Mouse (Mus musculus): ENCODE results near the gene Lemd1.
A peak's percentile ranks its signal among the peaks of the same experiment; 100 is the strongest.
"Not testable (repeated sequence)": the region's sequence is repeated elsewhere in the genome, so short reads cannot be mapped to it uniquely, and the experiment has no call there.

Lemd1 gene

DNA sequence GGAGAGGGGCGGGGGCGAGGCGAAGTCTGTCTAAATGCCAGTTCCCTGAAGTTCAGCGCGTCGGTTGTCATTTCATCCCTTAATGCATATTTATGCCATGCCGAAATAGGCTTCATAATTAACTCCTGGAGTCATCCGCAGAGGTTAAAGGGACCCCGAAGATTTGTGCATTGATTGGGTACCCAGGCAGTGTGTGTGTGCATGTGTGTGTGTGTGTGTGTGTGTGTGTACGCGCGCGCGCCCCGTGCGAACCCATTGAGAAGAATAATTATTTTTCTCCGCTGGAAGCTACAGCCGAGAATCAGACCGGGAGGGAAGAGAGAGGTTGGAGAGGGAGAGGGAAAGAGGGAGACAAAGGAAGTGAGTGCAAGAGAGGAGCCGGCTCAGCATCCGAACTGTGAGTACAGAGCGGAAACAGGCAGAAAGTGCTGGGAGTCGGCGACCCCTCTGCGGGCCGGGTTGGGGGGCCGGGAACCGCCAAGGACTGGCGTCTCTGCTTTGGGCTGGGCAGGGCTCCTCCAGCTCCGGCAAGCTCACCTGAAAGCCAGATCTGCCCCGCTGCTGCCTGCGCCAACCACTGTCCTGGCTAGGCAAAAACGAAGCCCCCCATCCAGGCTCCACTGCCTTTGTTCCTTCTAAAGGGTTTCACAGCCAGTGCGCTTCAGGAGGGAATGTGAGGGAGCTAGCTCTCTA lies at the start of gene Lemd1, which contains the start of gene AC124108.1:
Gene Lemd1 (plus strand): TSS at position 339 of the 693 bp plus-strand sequence.
Gene AC124108.1 (plus strand): TSS at position 365 of the 693 bp plus-strand sequence.
- no peak for DNase-seq (ENCODE audit: low read depth, low spot score)

DNA sequence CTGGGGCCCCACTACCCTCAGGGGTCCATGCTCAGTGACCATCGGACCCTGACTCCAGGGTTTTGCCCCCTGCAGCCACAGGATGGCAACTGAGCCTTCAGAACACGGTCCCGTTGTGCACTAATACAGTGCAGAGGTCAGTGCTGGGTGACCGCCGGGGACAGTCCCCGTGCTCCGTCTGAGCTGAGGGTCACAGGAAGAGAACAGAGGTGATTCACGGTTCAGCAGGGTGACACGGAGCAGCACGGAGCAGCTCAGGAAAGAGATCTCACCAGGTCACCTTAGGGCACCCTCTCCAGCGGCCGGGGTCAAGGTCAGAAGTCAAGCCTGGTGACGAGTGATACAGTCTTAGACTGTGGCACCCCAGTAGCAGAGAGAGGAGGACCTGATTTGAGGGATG lies 49.5 kb upstream of the Lemd1 start:
- DNase-seq (ENCODE audit: low read depth, low spot score), result no peak

DNA sequence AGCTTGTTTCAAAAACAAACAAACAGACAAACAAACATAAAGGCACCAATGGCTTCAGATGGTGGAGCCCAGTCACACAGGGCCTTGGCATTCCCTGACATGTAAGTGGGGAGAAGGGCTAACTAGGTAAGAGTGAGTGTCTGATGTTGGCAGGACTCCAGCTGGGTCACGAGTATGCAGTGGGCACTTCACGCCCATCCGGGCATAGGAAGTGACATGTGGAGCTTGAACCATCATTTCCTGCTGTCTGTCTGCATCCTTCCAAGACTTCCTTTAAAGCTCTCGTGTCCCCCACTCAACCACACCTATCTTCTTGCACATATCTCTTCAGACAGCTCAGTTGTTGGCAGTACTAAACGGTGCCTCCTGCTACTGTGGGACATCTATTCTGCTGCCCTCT lies 48.2 kb upstream of the Lemd1 start:
- no peak for DNase-seq (ENCODE audit: low read depth, low spot score)

DNA sequence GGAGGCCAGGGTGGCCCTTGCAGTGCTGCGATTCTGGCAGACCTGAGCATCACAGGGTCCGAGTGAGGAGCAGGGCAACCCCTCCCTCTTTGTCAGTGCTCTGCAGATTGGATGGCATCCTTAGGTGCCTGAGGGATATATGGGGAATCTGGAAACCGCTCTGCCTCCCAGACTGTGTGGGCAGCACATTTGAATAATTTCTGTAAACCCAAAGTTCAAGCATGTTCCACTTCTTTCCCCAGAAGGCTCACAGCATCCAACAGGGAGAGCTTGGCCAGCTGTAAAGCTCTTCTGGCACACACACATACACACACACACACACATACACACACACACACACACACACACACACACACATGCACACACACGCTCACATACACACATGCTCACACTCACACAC lies 47.5 kb upstream of the Lemd1 start:
- no peak for DNase-seq (ENCODE audit: low read depth, low spot score)

DNA sequence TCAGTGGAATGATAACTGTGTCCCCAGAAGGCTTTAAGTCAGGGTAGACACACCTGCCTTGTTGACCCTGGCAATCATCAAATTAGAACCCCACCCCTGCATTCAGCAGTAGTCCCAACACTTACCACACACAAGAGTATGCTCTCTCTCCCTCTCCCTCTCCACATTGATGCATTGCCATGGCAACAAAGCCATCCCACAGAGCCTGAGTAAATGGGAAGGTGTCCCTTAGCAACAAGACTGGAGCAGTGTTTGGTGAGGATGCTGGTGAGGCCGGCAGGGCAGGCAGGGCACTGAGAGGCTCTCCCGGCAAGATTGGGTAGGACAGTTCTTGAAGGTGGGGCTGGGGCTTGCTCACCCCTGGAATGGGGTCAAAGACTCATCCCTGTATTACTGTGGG lies 47.0 kb upstream of the Lemd1 start:
- no peak for DNase-seq (ENCODE audit: low read depth, low spot score)

DNA sequence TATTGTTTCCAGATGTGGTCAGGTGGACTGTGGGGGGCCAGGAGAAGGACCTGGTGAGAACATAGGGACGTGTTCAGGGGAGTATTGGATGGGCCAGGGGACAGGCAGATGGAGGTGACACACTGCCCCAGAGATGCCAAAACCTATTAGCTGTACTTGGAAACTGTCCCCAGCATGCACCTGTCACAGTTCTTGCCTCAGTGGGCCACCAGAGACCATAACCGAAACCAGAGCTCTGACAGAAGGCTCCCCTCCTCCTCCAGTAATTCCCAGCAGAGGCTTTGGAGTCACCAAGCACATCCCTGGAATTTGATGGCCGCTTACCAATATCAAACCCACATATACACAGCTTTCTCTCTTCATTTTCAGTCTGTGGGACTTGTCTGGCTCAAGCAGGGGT lies 46.4 kb upstream of the Lemd1 start:
- no peak for DNase-seq (ENCODE audit: low read depth, low spot score)

DNA sequence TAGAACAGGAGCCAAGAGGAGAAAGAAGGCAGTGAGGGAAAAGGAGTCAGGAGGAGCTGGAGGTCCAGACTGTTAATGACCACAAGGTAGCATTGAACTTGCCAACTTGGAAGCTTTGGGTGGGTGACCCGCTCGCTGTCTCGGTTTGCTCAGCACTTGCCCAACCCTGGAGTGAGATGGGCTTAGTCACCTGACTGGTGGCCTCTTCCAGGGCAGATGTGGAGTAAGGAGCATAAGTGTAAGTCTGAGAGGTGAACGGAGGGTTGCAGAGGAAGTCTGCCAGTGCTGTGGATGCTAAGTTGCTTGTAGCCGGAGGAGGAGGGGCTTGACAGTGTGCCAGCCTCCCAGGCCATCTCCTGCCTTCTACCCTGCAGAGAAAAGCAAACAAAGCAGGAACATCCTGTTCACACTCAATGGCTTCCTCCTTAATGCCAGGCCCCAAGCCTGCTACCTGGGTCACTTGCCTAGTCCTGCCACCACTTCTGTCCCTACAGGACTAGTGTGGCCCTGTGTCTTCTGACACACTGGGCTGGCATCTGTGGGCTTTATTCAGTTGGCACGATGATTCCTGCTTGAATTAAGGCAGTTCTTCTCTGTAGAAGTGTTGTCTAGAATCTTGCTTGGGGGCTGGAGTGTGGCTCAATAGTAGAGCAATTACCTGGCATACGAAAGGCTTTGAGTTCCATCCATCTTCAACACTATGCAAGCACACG lies 45.1 kb upstream of the Lemd1 start:
- DNase-seq (ENCODE audit: low read depth, low spot score), result no peak

DNA sequence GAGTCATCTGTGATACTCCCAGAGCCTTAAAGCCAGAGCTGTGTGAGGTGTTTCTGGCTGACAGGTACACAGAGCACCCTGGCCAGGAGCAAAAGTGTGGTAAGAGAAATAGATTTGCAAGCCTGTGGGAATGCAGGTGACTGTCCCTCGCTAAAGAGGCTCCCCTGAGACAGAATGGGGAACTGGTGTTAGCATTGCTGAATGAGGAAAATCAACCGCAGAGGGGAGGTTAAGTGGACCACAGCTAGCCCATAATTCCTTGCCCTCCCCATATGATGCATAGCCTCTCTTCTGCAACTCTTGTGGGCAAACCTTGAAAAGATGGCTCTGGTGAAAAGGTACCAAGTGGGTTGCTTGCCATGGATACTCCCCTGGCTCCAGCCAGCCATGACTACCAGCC lies 41.8 kb upstream of the Lemd1 start:
- DNase-seq (ENCODE audit: low read depth, low spot score), result no peak

DNA sequence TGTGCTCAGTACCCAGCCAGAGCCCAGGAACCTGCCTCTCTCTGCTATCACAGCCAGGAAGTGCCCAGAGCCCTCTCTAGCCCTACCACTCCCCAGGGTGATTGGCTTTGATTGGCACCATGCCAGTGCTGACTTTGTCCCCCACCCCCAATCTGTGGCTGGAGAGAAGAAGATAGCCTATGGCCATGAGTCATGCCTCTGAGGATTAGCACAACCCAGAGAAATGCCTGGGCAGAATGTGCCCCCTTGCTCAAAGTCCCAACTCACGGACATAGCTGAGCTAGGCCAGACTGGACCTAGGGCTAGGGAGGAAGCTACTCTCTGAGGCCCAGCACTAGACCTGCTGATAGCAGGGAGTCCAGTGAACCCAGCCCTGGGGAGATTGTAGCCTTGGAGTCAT lies 41.1 kb upstream of the Lemd1 start:
- no peak for DNase-seq (ENCODE audit: low read depth, low spot score)

DNA sequence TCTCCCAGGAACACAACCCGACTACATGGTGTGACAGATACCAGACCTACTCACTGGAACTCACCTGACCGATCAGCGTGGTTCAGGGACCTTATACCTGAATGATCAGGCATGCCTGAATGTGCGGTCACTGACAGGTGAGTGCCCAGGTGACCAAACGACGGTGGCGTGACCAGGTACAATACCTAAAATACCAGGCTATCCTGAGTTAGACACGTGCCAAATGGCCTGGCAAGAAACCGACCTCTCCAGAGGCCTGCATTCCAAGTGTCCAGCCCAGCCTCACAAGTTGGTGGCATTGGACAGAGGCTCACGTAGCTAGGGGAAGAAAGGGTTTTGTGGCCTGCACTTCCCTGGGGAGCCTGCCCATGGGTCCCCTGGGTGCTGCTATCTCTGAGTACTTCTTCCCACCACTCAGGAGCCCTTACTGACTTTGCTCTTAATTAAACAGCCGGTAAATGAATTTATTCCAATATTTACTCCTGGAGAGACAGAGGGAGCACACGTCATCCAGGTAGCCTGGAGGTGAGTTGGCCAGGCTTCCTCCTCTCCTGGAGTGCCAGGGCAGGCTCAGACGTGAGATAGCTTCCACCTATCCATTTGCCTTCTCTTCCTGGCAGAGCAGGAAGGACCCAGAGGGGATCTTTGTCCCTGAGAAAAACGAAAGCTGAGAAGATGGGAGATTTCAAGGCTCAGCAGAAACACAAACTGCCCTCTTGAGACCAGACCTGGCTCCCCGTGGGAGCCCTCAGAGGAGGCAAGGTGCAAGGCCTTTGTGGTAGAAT lies 40.2 kb upstream of the Lemd1 start:
- no peak for DNase-seq (ENCODE audit: low read depth, low spot score)

DNA sequence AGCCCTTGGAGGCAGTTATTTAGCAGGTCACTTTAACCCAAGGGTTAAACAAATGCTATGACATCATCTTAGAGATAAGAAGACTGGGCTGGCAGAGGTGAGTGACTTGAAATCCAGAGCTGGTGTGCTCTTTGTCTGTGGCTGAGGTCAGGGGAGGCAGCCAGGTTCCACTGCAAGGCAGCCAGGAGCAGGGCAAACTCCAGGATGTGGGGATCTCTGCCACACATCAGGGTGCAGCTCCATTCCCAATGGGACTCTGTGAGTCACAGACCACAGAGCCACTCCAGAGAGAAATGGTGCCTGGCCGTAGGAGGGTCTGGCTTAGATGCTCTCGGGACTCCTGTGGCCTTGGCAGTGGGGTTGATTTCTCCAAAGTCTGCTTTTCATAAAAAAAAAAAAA lies 39.3 kb upstream of the Lemd1 start:
- no peak for DNase-seq (ENCODE audit: low read depth, low spot score)

DNA sequence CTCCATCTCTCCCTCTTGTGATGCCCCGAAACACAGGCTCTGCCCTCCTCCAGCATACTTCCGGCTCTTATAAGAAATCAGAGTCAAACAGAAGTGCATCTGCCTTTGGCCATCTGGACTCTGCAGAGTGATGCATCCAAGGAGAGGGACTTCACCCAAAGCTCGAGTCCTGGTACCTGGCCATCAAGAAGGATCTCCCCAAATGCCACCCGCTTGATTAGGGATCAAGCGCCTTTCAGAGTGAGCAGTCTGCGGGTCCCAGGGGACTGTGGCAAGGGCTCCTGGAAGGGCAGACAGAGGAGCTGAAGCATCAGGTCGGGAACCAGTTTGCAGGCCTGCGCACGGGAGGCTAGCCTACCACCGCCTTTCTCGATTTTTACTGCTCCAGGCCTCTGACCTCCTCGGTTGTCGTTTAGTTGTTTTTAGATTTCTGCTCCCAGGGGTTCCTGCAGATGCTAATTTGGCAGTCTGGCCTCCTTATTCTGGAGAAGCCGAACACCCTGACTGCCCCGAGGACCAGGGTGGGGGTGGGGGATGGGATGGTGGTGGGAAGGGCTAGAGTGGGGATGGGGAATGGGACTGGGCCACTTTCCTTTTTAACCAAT lies 38.0 kb upstream of the Lemd1 start:
- DNase-seq (ENCODE audit: low read depth, low spot score), result no peak

DNA sequence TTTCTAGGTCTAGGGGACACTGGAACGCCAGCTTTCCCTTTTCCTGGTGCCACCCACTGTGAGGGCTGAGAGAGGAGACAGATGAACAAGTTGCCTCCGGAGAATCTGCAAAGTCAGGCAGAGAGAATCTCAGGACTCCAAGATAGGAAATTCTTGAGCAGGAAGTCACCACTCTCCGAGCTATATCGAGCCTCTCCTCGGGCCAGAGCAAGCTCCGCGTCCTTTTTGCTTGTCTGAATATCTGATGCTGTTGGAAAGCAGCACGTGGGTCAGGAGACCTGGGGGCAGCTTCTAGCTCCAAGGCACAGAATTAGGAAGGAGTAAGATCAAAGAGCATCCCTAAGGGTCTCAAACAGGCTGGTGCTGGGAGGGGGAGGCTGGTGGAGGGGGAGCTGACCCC lies 37.5 kb upstream of the Lemd1 start:
- no peak for DNase-seq (ENCODE audit: low read depth, low spot score)

DNA sequence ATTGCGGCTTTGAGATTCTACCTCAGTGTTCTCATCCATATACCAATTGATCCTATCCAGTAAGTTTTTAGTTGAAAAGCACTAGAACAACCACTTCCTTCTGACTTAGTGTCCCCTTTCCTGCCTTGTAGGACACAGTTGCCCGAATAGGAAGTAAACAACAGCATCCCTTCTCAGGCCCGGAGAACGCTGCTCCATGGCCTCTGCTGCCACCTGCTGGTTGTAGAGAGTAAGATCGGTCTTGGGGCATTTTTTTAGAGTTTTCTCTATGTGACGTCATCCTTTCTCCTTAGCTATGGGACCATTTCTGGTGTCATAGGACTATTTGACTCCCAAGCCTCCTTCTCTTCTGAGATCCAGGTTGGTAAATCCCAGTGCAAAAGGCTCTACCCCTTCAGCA lies 35.5 kb upstream of the Lemd1 start:
- peak; percentile 66 for DNase-seq (ENCODE audit: low read depth, low spot score)

DNA sequence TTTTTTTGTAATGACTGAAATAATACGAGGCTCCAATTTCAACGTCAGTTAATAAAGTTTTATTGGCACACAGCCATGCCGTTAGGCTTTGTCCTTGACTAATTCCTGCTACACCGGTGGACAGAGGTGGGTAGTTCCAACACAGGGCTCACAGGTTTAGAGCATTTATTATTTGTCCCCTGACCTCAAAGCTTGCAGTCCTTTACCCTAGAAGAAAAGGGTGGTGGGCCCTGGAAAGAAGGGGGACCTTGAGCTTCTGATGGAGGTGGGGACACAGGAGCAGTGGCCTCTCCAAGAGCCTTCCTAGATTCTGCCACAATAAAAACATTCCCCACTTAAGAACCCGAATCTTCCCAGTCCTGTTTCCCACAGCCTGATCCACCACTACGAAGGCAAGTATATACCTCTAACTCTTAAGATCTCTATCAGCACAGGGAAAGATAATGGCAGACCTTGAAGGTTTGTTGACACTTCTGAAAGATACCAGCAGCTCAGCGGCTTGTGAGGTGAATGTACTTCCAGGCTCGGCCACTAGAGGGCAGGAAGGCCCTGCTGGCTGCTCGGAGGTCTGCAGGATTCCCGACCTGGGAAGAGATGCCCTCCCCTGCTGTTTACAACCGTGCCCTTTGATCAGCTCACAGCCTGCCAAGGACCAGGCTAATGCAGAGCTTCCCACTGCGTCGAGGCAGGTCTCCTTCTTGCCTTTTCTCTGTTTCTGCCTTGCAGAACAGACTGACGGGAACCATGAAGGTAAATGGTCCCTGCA lies 34.0 kb upstream of the Lemd1 start:
- peak; percentile 40 for DNase-seq (ENCODE audit: low read depth, low spot score)

DNA sequence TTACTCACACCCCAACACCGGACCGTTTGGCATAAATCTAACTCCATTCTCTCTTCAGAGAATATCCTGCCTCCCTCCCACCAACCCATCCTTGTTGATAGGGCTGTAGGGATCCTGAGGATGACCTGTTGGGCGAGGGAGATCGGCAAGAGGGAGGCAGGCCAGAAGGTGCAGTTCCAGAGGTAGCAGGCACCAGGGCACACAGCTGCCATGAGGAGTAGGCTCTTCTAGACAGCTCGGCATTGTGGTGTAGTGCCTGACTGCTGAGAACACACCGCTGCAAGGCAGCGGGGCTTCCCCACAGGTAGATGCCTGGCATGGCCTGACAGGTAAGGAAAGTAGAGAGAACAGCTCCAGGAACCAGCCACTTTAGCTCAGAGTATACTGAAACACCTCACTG lies 33.4 kb upstream of the Lemd1 start:
- no peak for DNase-seq (ENCODE audit: low read depth, low spot score)

DNA sequence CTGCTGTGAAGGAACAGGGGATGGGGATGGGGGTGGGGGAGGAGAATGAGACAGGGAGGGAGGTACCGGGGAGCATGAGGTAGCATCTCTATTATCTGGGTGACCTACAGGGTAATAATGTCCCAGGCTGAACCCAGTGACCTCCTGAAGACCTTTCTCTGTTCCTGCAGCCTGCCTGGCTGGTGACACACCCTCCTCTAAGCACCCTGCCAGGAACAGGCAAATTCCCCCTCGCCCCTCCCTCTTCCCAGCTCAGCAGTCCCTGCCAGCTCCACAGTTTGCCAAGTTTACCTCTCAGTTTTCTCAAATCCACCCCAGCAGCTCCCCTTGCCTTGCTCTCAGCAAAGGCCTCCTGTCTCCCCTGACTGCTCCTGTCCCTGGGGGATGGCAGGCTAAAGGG lies 32.5 kb upstream of the Lemd1 start:
- DNase-seq (ENCODE audit: low read depth, low spot score), result no peak

DNA sequence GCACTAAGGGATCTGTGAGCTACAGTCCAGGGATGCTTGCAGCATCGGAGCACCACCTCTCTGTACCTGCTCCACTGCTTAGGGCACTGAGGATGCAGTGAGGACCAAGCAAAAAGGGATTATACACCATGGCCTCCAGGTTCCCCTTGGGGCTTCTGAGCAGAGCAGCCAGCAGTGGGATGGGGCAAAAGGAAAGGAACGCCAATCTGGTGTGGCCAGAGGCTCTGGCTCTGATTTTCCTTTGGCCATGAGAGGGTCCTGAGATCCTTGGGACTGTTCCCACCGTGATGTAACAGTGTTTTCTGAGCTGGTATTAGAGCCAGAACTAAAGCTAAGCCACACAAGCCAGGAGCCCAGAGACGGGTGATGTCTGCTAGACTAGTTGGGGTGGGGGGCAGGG lies 31.6 kb upstream of the Lemd1 start:
- no peak for DNase-seq (ENCODE audit: low read depth, low spot score)

DNA sequence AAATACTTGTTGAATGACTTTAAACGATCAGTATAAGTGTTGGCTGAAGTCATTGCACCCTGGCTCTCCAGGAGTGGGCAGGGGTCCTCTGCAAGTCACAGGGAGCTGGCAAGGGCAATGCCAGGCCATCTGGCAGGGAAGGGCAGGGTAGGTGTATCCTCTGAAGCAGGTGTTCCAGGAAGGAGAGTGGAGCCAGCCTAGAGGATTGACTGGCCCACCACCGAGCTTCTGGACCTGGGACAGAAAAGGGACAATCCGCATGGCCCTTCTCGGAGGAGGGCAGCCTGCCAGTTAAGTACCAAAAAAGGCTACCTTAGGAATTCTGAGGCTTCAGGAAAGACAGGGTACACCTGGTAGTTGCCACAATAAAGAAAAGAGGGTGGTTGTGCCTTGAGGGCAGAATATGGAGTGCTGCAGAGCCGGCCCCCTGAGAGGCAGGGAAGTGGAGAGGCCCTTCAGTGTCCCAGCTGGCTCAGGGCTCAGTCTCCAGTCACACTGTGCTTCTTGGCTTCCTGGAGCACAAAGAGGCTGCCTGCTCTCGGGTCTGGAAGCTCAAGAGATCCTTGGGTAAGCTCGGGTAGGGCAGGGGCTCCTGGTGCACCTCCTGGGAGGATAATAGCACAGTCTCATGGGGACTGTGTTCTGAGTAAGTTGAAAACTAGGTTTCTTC lies 29.9 kb upstream of the Lemd1 start:
- no peak for DNase-seq (ENCODE audit: low read depth, low spot score)

DNA sequence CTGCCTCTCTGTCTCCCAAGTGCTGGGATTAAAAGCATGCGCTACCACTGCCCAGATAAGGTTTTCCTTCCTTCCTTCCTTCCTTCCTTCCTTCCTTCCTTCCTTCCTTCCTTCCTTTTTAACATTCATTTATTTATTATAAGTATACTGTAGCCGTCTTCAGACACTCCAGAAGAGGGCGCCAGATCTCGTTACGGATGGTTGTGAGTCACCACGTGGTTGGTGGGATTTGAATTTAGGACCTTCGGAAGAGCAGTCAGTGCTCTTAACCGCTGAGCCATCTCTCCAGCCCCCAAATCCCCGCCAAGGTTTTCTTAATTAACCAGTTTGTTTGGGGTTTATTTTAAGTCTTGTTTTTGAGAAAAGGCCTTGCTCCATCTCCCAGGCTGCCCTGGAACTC lies 28.6 kb upstream of the Lemd1 start:
- not testable (repeated sequence) for DNase-seq (ENCODE audit: low read depth, low spot score)

All from c-Kit-negative CD71-positive TER-119-positive erythroid progenitor cells, embryonic 14.5 days (primary cell).